Mouse (Mus musculus): ENCODE results near the gene Dtx3.

The Dtx3 gene

GRCm38 (mm10) chr10:127195328-127196129 lies at the start of gene Dtx3:
Gene Dtx3 (minus strand): TSS chr10:127195728.
- DNase-seq = peak; percentile 58

- no peak for DNase-seq
Measured at GRCm38 (mm10) chr10:127238241-127238824, 42.8 kb upstream of the Dtx3 start.

- no peak for DNase-seq
Measured at GRCm38 (mm10) chr10:127236541-127236940, 41.0 kb upstream of the Dtx3 start.

GRCm38 (mm10) chr10:127233141-127233540 lies 37.6 kb upstream of the Dtx3 start:
- DNase-seq = no peak

- no peak for DNase-seq
Measured at GRCm38 (mm10) chr10:127231741-127232140, 36.2 kb upstream of the Dtx3 start.

GRCm38 (mm10) chr10:127230693-127231092 lies 35.2 kb upstream of the Dtx3 start:
- DNase-seq = no peak

GRCm38 (mm10) chr10:127228897-127229296 lies 33.4 kb upstream of the Dtx3 start:
- DNase-seq = no peak

- DNase-seq = no peak
Measured at GRCm38 (mm10) chr10:127227163-127227562, 31.6 kb upstream of the Dtx3 start.

- DNase-seq = no peak
Measured at GRCm38 (mm10) chr10:127226318-127226895, 30.9 kb upstream of the Dtx3 start.

GRCm38 (mm10) chr10:127225732-127226131 lies 30.2 kb upstream of the Dtx3 start:
- no peak for DNase-seq

- DNase-seq = no peak
Measured at GRCm38 (mm10) chr10:127225213-127225612, 29.7 kb upstream of the Dtx3 start.

- no peak for DNase-seq
Measured at GRCm38 (mm10) chr10:127218339-127218738, 22.8 kb upstream of the Dtx3 start.

GRCm38 (mm10) chr10:127217177-127217576 lies 21.6 kb upstream of the Dtx3 start:
- no peak for DNase-seq

GRCm38 (mm10) chr10:127216456-127216855 lies 20.9 kb upstream of the Dtx3 start:
- no peak for DNase-seq

- DNase-seq = no peak
Measured at GRCm38 (mm10) chr10:127214422-127214803, 18.9 kb upstream of the Dtx3 start.

- DNase-seq = no peak
Measured at GRCm38 (mm10) chr10:127213704-127214421, 18.3 kb upstream of the Dtx3 start.

- no peak for DNase-seq
Measured at GRCm38 (mm10) chr10:127213272-127213671, 17.7 kb upstream of the Dtx3 start.

GRCm38 (mm10) chr10:127211414-127211854 lies 15.9 kb upstream of the Dtx3 start, which contains the start of gene Pip4k2c:
Gene Pip4k2c (minus strand): TSS chr10:127211585.
- DNase-seq = peak; percentile 87

GRCm38 (mm10) chr10:127210961-127211405 lies 15.5 kb upstream of the Dtx3 start:
- no peak for DNase-seq

- no peak for DNase-seq
Measured at GRCm38 (mm10) chr10:127209928-127210570, 14.5 kb upstream of the Dtx3 start.

GRCm38 (mm10) chr10:127208921-127209320 lies 13.4 kb upstream of the Dtx3 start:
- no peak for DNase-seq

- no peak for DNase-seq
Measured at GRCm38 (mm10) chr10:127205373-127205772, 9.8 kb upstream of the Dtx3 start.

GRCm38 (mm10) chr10:127204589-127204988 lies 9.1 kb upstream of the Dtx3 start:
- DNase-seq = no peak
